Mouse (Mus musculus): ENCODE results near the gene Rab11fip3.

DNA sequence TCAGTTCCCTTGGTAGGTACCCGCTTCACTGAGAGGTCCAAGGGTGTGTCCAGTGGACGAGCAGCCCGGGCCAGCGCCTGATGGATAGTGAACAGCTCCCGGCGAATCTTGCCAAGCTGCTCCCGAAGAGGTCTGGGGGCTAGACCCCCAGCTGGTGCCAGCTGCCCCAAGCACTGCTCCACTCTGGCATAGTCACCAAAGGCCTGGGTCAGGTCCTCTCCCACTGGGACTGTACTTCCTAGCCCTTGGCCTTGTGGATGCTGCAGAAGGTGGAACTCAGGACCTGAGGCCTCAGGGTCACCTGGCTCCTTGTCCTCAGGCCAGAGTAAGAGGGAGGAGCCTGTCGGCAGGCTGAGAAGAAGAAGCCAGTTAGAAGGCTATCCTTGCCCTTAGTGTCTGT lies 122.5 kb downstream of the Rab11fip3 start:
- no peak for TF ChIP-seq CEBPB (IDR thresholded peaks at IDR 0.05; ENCODE audit: low read depth)
- no peak for TF ChIP-seq USF1 (IDR thresholded peaks at IDR 0.05; ENCODE audit: low read depth)
- no peak for TF ChIP-seq MAX (IDR thresholded peaks at IDR 0.05)
- no peak for TF ChIP-seq CTCF (IDR thresholded peaks at IDR 0.05; ENCODE audit: control insufficient read depth, insufficient read depth, insufficient read length)
